Mouse (Mus musculus): Measurements from ENCODE around the gene Trim71. TPM values are rescaled to one million over a fixed set of nuclear protein-coding genes. Genes with fewer than 3 reads are reported as not detected.
"Not testable (repeated sequence)": the region's sequence is repeated elsewhere in the genome, so short reads cannot be mapped to it uniquely, and the experiment has no call there.

Trim71 gene
- polyA plus RNA-seq, 1 experiment: 0.01 TPM

DNA sequence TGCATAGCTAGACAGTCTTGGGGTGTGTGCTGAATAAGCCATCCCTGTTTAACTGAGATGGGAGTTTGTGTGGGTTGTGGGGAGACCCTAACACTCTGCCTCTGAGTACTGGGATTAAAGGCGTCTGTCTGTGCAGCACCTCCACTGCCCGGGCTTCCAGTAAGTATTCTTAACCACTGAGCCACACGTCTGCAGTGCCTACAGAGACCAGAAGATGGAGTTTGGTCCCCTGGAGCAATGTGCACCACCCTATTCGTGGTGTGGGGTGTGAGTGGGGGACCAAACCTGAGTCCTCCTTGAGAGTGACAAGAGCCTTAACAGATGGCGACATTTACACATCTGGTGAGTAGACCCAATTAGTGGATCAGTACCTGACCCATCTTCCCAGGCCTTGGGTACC lies 42.1 kb downstream of the Trim71 start:
- TF ChIP-seq SRF (IDR thresholded peaks at IDR 0.05; ENCODE audit: control insufficient read depth, insufficient read length, low read depth) (no peak), CEBPB (IDR thresholded peaks at IDR 0.05; ENCODE audit: insufficient read depth, poor library complexity, severe bottlenecking) (no peak), POLR2A (IDR thresholded peaks at IDR 0.05; ENCODE audit: insufficient read length, low read depth) (no peak), MYOG (IDR thresholded peaks at IDR 0.05; ENCODE audit: control insufficient read depth in 1 of 3, insufficient read depth in 1 of 3, insufficient read length in 2 of 3, low read depth in 2 of 3) (no peak), E2F4 (IDR thresholded peaks at IDR 0.05; ENCODE audit: insufficient read depth) (no peak), TCF12 (IDR thresholded peaks at IDR 0.05; ENCODE audit: insufficient read depth, poor library complexity, severe bottlenecking) (no peak), TCF3 (IDR thresholded peaks at IDR 0.05; ENCODE audit: insufficient read length, low read depth) (no peak), USF1 (IDR thresholded peaks at IDR 0.05; ENCODE audit: low read depth) (no peak)

GRCm38 (mm10) chr9:114520529-114520928 lies 43.6 kb downstream of the Trim71 start:
- not testable (repeated sequence) for H3K36me3 ChIP-seq (ENCODE audit: control insufficient read depth, insufficient read depth); H3K4me2 ChIP-seq (ENCODE audit: low read depth); H3ac ChIP-seq (ENCODE audit: control insufficient read depth, insufficient read length); H3K27me3 ChIP-seq (ENCODE audit: control insufficient read depth, insufficient read depth, insufficient read length); H3K79me2 ChIP-seq (ENCODE audit: control insufficient read depth, insufficient read depth); H3K4me3 ChIP-seq

More for the DNA sequence above, 42.1 kb downstream of the Trim71 start:
- Histone ChIP-seq H3K4me2 (ENCODE audit: low read depth) (no peak overlapping the region), H3ac (ENCODE audit: control insufficient read depth, insufficient read length) (no peak overlapping the region), H3K4me3 (no peak overlapping the region), H3K27me3 (ENCODE audit: control insufficient read depth, insufficient read depth, insufficient read length) (no peaks in the 10 kb centered on the region), H3K36me3 (ENCODE audit: control insufficient read depth, insufficient read depth) (no peaks in the 10 kb centered on the region), H3K79me2 (ENCODE audit: control insufficient read depth, insufficient read depth) (no peaks in the 10 kb centered on the region)

DNA sequence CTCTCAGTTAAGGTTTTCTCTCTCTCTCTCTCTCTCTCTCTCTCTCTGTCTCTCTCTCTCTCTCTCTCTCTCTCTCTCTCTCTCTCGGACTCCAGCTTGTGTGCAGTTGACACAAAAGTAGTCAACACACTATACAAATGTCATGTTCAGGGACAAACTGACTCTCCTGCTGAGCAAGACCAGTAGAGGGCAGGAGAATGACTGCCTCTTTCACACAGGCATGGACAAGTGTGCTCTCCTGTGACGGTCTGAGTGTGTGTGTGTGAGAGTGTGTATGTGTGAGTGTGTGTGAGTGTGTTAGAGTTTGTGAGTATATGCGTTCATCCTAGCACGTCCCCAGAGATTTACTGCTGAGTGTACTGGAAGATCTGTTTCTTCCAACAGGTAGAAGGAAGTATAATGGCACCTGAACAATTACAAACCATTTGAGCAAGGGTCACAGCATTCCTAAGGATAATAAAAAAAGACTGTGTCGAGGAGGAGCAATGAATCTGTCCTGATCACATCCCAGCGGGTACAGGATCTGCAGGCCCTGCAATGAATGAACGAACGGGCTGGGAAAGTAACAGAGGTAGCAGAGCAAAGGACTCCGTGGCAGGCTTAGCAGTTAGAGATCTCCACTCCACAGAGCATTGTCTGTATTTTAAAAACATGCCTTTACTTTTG lies 45.2 kb downstream of the Trim71 start:
- Histone ChIP-seq H3K36me3 (ENCODE audit: control insufficient read depth, insufficient read depth) (no peaks in the 10 kb centered on the region), H3K4me2 (ENCODE audit: low read depth) (no peak overlapping the region), H3K4me3 (no peak overlapping the region), H3ac (ENCODE audit: control insufficient read depth, insufficient read length) (no peak overlapping the region), H3K27me3 (ENCODE audit: control insufficient read depth, insufficient read depth, insufficient read length) (no peaks in the 10 kb centered on the region), H3K79me2 (ENCODE audit: control insufficient read depth, insufficient read depth) (no peaks in the 10 kb centered on the region)
- TF ChIP-seq SRF (IDR thresholded peaks at IDR 0.05; ENCODE audit: control insufficient read depth, insufficient read length, low read depth): no peak
- TF ChIP-seq E2F4 (IDR thresholded peaks at IDR 0.05; ENCODE audit: insufficient read depth): no peak
- TF ChIP-seq MAX (IDR thresholded peaks at IDR 0.05; ENCODE audit: low read depth): no peak
- no peak for TF ChIP-seq USF1 (IDR thresholded peaks at IDR 0.05; ENCODE audit: low read depth)
- no peak for TF ChIP-seq MYOG (IDR thresholded peaks at IDR 0.05; ENCODE audit: control insufficient read depth in 1 of 3, insufficient read depth in 1 of 3, insufficient read length in 2 of 3, low read depth in 2 of 3)
- no peak for TF ChIP-seq POLR2AphosphoS2 (IDR thresholded peaks at IDR 0.05; ENCODE audit: insufficient read length, low read depth)

GRCm38 (mm10) chr9:114517924-114518497 lies 46.2 kb downstream of the Trim71 start:
- H3K4me2 ChIP-seq (ENCODE audit: low read depth): no peak overlapping the region
- no peaks in the 10 kb centered on the region for H3K79me2 ChIP-seq (ENCODE audit: control insufficient read depth, insufficient read depth)
- H3K27me3 ChIP-seq (ENCODE audit: control insufficient read depth, insufficient read depth, insufficient read length): no peaks in the 10 kb centered on the region
- no peak overlapping the region for H3K4me3 ChIP-seq
- no peak overlapping the region for H3ac ChIP-seq (ENCODE audit: control insufficient read depth, insufficient read length)
- H3K36me3 ChIP-seq (ENCODE audit: control insufficient read depth, insufficient read depth): no peaks in the 10 kb centered on the region
- TF ChIP-seq MYOG (IDR thresholded peaks at IDR 0.05; ENCODE audit: control insufficient read depth in 1 of 3, insufficient read depth in 1 of 3, insufficient read length in 2 of 3, low read depth in 2 of 3) (no peak), TCF12 (IDR thresholded peaks at IDR 0.05; ENCODE audit: insufficient read depth, poor library complexity, severe bottlenecking) (no peak), CEBPB (IDR thresholded peaks at IDR 0.05; ENCODE audit: insufficient read depth, poor library complexity, severe bottlenecking) (no peak), POLR2A (IDR thresholded peaks at IDR 0.05; ENCODE audit: insufficient read length, low read depth) (no peak), MAX (IDR thresholded peaks at IDR 0.05; ENCODE audit: low read depth) (no peak), E2F4 (IDR thresholded peaks at IDR 0.05; ENCODE audit: insufficient read depth) (no peak), POLR2AphosphoS2 (IDR thresholded peaks at IDR 0.05; ENCODE audit: insufficient read length, low read depth) (no peak), USF1 (IDR thresholded peaks at IDR 0.05; ENCODE audit: low read depth) (no peak), MYOD1 (IDR thresholded peaks at IDR 0.05; ENCODE audit: control insufficient read depth in 1 of 3, insufficient read length in 2 of 3, low read depth in 2 of 3) (no peak), REST (IDR thresholded peaks at IDR 0.05; ENCODE audit: insufficient read depth, insufficient read length) (no peak), TCF3 (IDR thresholded peaks at IDR 0.05; ENCODE audit: insufficient read length, low read depth) (no peak), SRF (IDR thresholded peaks at IDR 0.05; ENCODE audit: control insufficient read depth, insufficient read length, low read depth) (no peak)

GRCm38 (mm10) chr9:114515364-114515763 lies 48.8 kb downstream of the Trim71 start, which contains the start of gene C130032M10Rik:
Gene C130032M10Rik, plus strand, starts transcription at chr9:114515697.
- TF ChIP-seq MYOG (IDR thresholded peaks at IDR 0.05; ENCODE audit: control insufficient read depth in 1 of 3, insufficient read depth in 1 of 3, insufficient read length in 2 of 3, low read depth in 2 of 3) (no peak), TCF12 (IDR thresholded peaks at IDR 0.05; ENCODE audit: insufficient read depth, poor library complexity, severe bottlenecking) (no peak), TCF3 (IDR thresholded peaks at IDR 0.05; ENCODE audit: insufficient read length, low read depth) (no peak), CEBPB (IDR thresholded peaks at IDR 0.05; ENCODE audit: insufficient read depth, poor library complexity, severe bottlenecking) (no peak), POLR2A (IDR thresholded peaks at IDR 0.05; ENCODE audit: insufficient read length, low read depth) (no peak)
- Histone ChIP-seq H3K4me2 (ENCODE audit: low read depth) (no peak within 1 kb of the TSS), H3K79me2 (ENCODE audit: control insufficient read depth, insufficient read depth) (no peaks in the 10 kb centered on the region), H3K36me3 (ENCODE audit: control insufficient read depth, insufficient read depth) (no peaks in the 10 kb centered on the region), H3K27me3 (ENCODE audit: control insufficient read depth, insufficient read depth, insufficient read length) (no peaks in the 10 kb centered on the region), H3K4me3 (no peak within 1 kb of the TSS), H3ac (ENCODE audit: control insufficient read depth, insufficient read length) (no peak within 1 kb of the TSS)
